Mouse (Mus musculus): Measurements from ENCODE around the gene Traf7.

DNA sequence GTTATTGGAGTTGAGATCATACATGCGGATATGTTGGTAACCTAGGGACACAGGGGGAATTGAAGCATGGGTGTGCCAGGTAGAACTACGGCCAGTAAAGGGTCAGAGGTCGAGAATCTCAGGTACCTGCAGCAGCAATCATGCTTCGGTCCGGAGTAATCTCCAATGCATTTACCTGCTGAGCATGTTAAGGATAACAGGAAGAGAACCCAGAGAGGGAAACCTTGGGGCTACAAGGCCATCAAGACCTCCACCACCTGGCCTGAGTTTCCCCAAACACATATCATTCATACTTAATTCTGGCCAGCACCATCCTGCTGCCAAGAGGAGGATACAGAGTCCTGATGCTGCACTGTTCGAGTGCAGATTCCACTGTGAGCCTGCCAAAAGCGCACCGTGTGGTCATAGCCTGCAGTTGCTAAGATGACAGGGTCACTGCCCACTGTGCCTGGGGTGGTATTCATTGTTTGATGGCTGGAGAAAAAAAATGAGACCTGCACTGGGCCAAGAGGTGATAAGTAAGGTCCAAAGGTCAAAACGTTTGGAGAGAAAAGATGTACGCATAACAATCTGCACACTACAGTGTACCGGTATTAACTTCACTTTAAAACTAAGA lies 49.6 kb downstream of the Traf7 start:
- TF ChIP-seq MXI1 (IDR thresholded peaks at IDR 0.05; ENCODE audit: low read depth, low read length) (no peak), BHLHE40 (IDR thresholded peaks at IDR 0.05; ENCODE audit: low read depth, low read length) (no peak), MAX (IDR thresholded peaks at IDR 0.05; ENCODE audit: low read length) (no peak), ZC3H11A (IDR thresholded peaks at IDR 0.05; ENCODE audit: low read depth, low read length) (no peak), CTCF (conservative IDR thresholded peaks at IDR 0.05 in 1 of 2, IDR thresholded peaks at IDR 0.05 in 1 of 2; ENCODE audit: low read depth in 2 of 2, low read length in 2 of 2) (no peak), NELFE (IDR thresholded peaks at IDR 0.05; ENCODE audit: low read depth, low read length) (no peak), CHD2 (IDR thresholded peaks at IDR 0.05; ENCODE audit: low read length) (no peak), E2F4 (IDR thresholded peaks at IDR 0.05; ENCODE audit: insufficient replicate concordance, low read depth, low read length) (no peak), MEF2A (IDR thresholded peaks at IDR 0.05; ENCODE audit: borderline replicate concordance, low read depth, low read length) (no peak), POLR2A (IDR thresholded peaks at IDR 0.05; ENCODE audit: low read depth, low read length) (no peak), RCOR1 (conservative IDR thresholded peaks at IDR 0.05; ENCODE audit: low read depth, low read length) (no peak), SIN3A (IDR thresholded peaks at IDR 0.05; ENCODE audit: low read length) (no peak), EP300 (IDR thresholded peaks at IDR 0.05; ENCODE audit: low read length) (no peak)
